Mouse (Mus musculus): ENCODE results near the gene Gm10413.
"Not testable (repeated sequence)": the region's sequence is repeated elsewhere in the genome, so short reads cannot be mapped to it uniquely, and the experiment has no call there.

Gm10413 gene

DNA sequence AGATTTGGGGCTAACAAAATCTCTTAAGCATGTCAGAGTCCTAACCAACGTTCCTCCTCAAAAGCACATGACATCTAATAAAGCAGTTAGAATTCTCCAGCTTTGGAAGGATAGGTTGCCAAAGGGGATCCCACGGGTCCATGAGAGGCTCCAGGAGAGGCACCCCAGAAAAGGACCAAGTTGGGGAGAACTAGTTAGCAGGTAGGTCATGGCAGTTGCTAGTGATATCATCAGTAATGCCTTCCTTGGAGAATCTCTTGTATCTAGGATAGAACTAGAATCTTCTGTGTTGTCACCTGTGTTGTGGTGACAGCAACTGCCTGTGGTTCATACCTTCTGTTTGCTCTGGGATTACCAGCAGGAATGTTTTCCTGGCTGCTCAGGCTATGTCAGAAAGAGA lies at the start of gene Gm10413:
Gene Gm10413 (plus strand): TSS at position 301 of the 400 bp plus-strand sequence.
- DNase-seq (ENCODE audit: low spot score), result not testable (repeated sequence)

DNA sequence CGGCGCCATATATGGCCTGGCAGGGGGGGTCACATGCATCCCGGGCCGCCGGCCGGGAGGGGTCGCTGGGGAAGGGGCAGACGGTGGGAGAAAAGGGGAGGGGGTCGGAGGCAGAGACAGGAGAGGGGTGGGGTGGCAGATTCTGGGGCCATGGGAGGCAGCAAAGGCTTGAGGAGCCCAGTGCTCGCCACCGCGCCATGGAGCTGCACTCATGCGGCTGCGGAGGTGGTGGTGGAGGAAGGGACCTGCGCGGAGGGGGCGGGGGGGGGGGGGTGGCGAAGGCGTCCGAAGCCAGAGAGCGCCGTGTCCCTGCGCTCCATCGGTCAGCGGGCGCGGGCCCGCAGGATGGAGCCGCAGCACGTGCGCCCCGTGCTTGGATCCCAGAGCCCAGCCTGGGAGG lies 17.4 kb downstream of the Gm10413 start, which contains the start of gene Gm10409:
Gene Gm10409 (plus strand): TSS at position 301 of the 400 bp plus-strand sequence.
- not testable (repeated sequence) for DNase-seq (ENCODE audit: low spot score)

DNA sequence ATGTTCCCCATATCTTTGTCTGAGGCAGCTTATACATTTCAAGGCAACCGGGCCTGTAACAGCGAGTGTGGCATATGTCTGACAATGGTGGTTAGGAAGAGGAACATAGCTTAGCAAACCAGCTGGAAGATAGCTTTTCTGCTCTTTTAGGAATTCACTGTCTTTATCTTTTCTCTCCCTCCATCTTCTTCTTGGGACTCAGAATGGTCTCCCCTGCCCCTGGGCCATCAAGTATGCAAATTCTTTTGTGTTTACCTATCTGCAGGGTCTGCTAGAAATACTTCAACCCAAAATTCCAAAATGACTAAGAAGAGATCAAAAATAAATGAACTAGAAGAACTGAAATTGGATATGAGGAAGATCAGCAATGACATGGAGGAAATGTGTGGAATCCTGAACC lies 32.9 kb downstream of the Gm10413 start, which contains the start of gene Gm3005:
Gene Gm3005 (plus strand): TSS at position 301 of the 400 bp plus-strand sequence.
- not testable (repeated sequence) for DNase-seq (ENCODE audit: low spot score)

DNA sequence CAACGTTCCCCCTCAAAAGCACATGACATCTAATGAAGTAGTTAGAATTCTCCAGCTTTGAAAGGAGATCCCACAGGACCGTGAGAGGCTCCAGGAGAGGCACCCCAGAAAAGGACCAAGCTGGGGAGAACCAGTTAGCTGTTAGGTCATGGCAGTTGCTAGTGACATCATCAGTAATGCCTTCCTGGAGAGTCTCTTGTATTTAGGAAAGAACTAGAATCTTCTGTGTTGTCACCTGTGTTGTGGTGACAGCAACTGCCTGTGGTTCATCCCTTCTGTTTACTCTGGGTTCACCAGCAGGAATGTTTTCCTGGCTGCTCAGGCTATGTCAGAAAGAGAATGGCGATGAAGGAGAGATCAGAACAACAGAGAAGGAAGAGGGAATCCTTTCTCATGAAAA lies 54.2 kb downstream of the Gm10413 start, which contains the start of gene Gm10408:
Gene Gm10408 (plus strand): TSS at position 301 of the 400 bp plus-strand sequence.
- not testable (repeated sequence) for DNase-seq (ENCODE audit: low spot score)

Data from ovary, postnatal 10 days (tissue).